Mouse (Mus musculus): ENCODE measurements at regions not wholly inside any gene's neighbourhood (a gene's known extent, or its start where the extent isn't known, plus 50 kb on each side); places are given as distances from the start of the nearest gene placed in this dataset.

- no peak for DNase-seq (ENCODE audit: low read depth, low spot score)
These were observed 170.0 kb upstream of the Pitrm1 start for GRCm38 (mm10) chr13:6377919-6378318.

GRCm38 (mm10) chr13:6395562-6396223, 152.3 kb upstream of the Pitrm1 start:
- DNase-seq (ENCODE audit: low read depth, low spot score), result no peak

GRCm38 (mm10) chr13:6397648-6398047, 150.3 kb upstream of the Pitrm1 start:
- DNase-seq (ENCODE audit: low read depth, low spot score), result no peak

GRCm38 (mm10) chr13:6431821-6432220, 116.1 kb upstream of the Pitrm1 start:
- DNase-seq (ENCODE audit: low read depth, low spot score), result no peak

- no peak for DNase-seq (ENCODE audit: low read depth, low spot score)
These were observed 101.0 kb upstream of the Pitrm1 start for GRCm38 (mm10) chr13:6446976-6447375.

GRCm38 (mm10) chr13:6461363-6461762, 86.6 kb upstream of the Pitrm1 start:
- DNase-seq (ENCODE audit: low read depth, low spot score), result no peak

GRCm38 (mm10) chr13:6465911-6466419, 82.0 kb upstream of the Pitrm1 start:
- DNase-seq (ENCODE audit: low read depth, low spot score), result no peak

- DNase-seq (ENCODE audit: low read depth, low spot score), result no peak
These were observed 78.3 kb upstream of the Pitrm1 start for GRCm38 (mm10) chr13:6469446-6470227.

GRCm38 (mm10) chr13:6470286-6471103, 77.5 kb upstream of the Pitrm1 start:
- no peak for DNase-seq (ENCODE audit: low read depth, low spot score)

GRCm38 (mm10) chr13:6471643-6472042, 76.3 kb upstream of the Pitrm1 start:
- DNase-seq (ENCODE audit: low read depth, low spot score), result peak; percentile 6

GRCm38 (mm10) chr13:6473401-6474190, 74.4 kb upstream of the Pitrm1 start:
- DNase-seq (ENCODE audit: low read depth, low spot score), result no peak

- DNase-seq (ENCODE audit: low read depth, low spot score), result no peak
These were observed 68.3 kb upstream of the Pitrm1 start for GRCm38 (mm10) chr13:6479667-6480066.

- no peak for DNase-seq (ENCODE audit: low read depth, low spot score)
These were observed 63.5 kb upstream of the Pitrm1 start for GRCm38 (mm10) chr13:6484418-6484817.

- no peak for DNase-seq (ENCODE audit: low read depth, low spot score)
These were observed 60.1 kb upstream of the Pitrm1 start for GRCm38 (mm10) chr13:6487837-6488236.

GRCm38 (mm10) chr13:6492916-6493619, 54.9 kb upstream of the Pitrm1 start:
- no peak for DNase-seq (ENCODE audit: low read depth, low spot score)

Data from c-Kit-negative CD71-positive TER-119-positive erythroid progenitor cells, embryonic 14.5 days (primary cell).